Mouse (Mus musculus): ENCODE data around the gene Ins2. TPM values are rescaled to one million over a fixed set of nuclear protein-coding genes. Genes with fewer than 3 reads are reported as not detected.

Gene Ins2
- polyA plus RNA-seq, 1 experiment from 2014 or later, result 1.4 TPM

- Histone ChIP-seq H3K27ac (ENCODE audit: low read length) (no peak within 1 kb of the TSS), H3K9ac (ENCODE audit: low read depth, low read length) (no peak within 1 kb of the TSS), H3K27me3 (ENCODE audit: control insufficient read depth, insufficient read depth, low read depth, low read length) (peaks cover 41% of the 10 kb centered on the region), H3K36me3 (ENCODE audit: control insufficient read depth, insufficient read depth, low read length) (no peaks in the 10 kb centered on the region), H3K4me1 (ENCODE audit: control insufficient read depth, insufficient read depth, low read length) (no peaks in the 10 kb centered on the region), H3K4me2 (ENCODE audit: low read length) (no peak within 1 kb of the TSS), H3K4me3 (ENCODE audit: low read depth, low read length) (no peak within 1 kb of the TSS), H3K9me3 (replicated peaks; ENCODE audit: control insufficient read depth, low read length, poor library complexity, severe bottlenecking) (no peaks in the 10 kb centered on the region; the same call in 1 of the 2 replicates)
- no peak for ATAC-seq
- 62% methylated on average over 2 of the region's 2 CpGs for WGBS
These were observed 76.5 kb downstream of the Ins2 start, which contains the start of gene Igf2 for GRCm38 (mm10) chr7:142666659-142667058. Gene Igf2 (minus strand): TSS chr7:142666816.

GRCm38 (mm10) chr7:142666109-142666508, 77.1 kb downstream of the Ins2 start:
- H3K9me3 ChIP-seq (replicated peaks; ENCODE audit: control insufficient read depth, low read length, poor library complexity, severe bottlenecking), result no peaks in the 10 kb centered on the region; the same call in 1 of the 2 replicates
- H3K4me2 ChIP-seq (ENCODE audit: low read length), result no peak overlapping the region
- no peak overlapping the region for H3K4me3 ChIP-seq (ENCODE audit: low read depth, low read length)
- H3K27ac ChIP-seq (ENCODE audit: low read length), result no peak overlapping the region
- H3K9ac ChIP-seq (ENCODE audit: low read depth, low read length), result no peak overlapping the region
- WGBS, result 74% methylated on average over 4 of the region's 4 CpGs
- no peaks in the 10 kb centered on the region for H3K4me1 ChIP-seq (ENCODE audit: control insufficient read depth, insufficient read depth, low read length)
- ATAC-seq, result no peak
- H3K36me3 ChIP-seq (ENCODE audit: control insufficient read depth, insufficient read depth, low read length), result no peaks in the 10 kb centered on the region
- peaks cover 41% of the 10 kb centered on the region for H3K27me3 ChIP-seq (ENCODE audit: control insufficient read depth, insufficient read depth, low read depth, low read length)

GRCm38 (mm10) chr7:142665364-142665763, 77.8 kb downstream of the Ins2 start:
- 49% methylated on average over 5 of the region's 5 CpGs for WGBS
- H3K4me2 ChIP-seq (ENCODE audit: low read length), result no peak overlapping the region
- ATAC-seq, result no peak
- peaks cover 4% of the 10 kb centered on the region; the same call in 1 of the 2 replicates for H3K4me1 ChIP-seq (ENCODE audit: control insufficient read depth, insufficient read depth, low read length)
- no peaks in the 10 kb centered on the region; the same call in 1 of the 2 replicates for H3K9me3 ChIP-seq (replicated peaks; ENCODE audit: control insufficient read depth, low read length, poor library complexity, severe bottlenecking)
- H3K27ac ChIP-seq (ENCODE audit: low read length), result no peak overlapping the region
- H3K9ac ChIP-seq (ENCODE audit: low read depth, low read length), result no peak overlapping the region
- H3K27me3 ChIP-seq (ENCODE audit: control insufficient read depth, insufficient read depth, low read depth, low read length), result peaks cover 46% of the 10 kb centered on the region
- no peak overlapping the region for H3K4me3 ChIP-seq (ENCODE audit: low read depth, low read length)
- H3K36me3 ChIP-seq (ENCODE audit: control insufficient read depth, insufficient read depth, low read length), result no peaks in the 10 kb centered on the region

GRCm38 (mm10) chr7:142664465-142665029, 78.6 kb downstream of the Ins2 start:
- Histone ChIP-seq H3K4me3 (ENCODE audit: low read depth, low read length) (no peak overlapping the region), H3K9me3 (replicated peaks; ENCODE audit: control insufficient read depth, low read length, poor library complexity, severe bottlenecking) (no peaks in the 10 kb centered on the region; the same call in 1 of the 2 replicates), H3K36me3 (ENCODE audit: control insufficient read depth, insufficient read depth, low read length) (no peaks in the 10 kb centered on the region), H3K4me2 (ENCODE audit: low read length) (no peak overlapping the region), H3K27ac (ENCODE audit: low read length) (no peak overlapping the region), H3K27me3 (ENCODE audit: control insufficient read depth, insufficient read depth, low read depth, low read length) (peaks cover 54% of the 10 kb centered on the region), H3K4me1 (ENCODE audit: control insufficient read depth, insufficient read depth, low read length) (peaks cover 5% of the 10 kb centered on the region), H3K9ac (ENCODE audit: low read depth, low read length) (no peak overlapping the region)
- WGBS, result 5% methylated on average over 9 of the region's 9 CpGs
- no peak for ATAC-seq

- WGBS, result under 1% methylated on average over 51 of the region's 53 CpGs
These were observed 79.2 kb downstream of the Ins2 start for GRCm38 (mm10) chr7:142663931-142664421.

GRCm38 (mm10) chr7:142663151-142663550, 80.0 kb downstream of the Ins2 start:
- WGBS, result 8% methylated on average over 5 of the region's 5 CpGs

More at GRCm38 (mm10) chr7:142663931-142664421, 79.2 kb downstream of the Ins2 start:
- no peaks in the 10 kb centered on the region for H3K36me3 ChIP-seq (ENCODE audit: control insufficient read depth, insufficient read depth, low read length)
- peaks cover 10% of the 10 kb centered on the region for H3K4me1 ChIP-seq (ENCODE audit: control insufficient read depth, insufficient read depth, low read length)
- peak overlapping the region; percentile 34; the same call in 1 of the 2 replicates for H3K4me2 ChIP-seq (ENCODE audit: low read length)
- no peak overlapping the region for H3K9ac ChIP-seq (ENCODE audit: low read depth, low read length)
- H3K9me3 ChIP-seq (replicated peaks; ENCODE audit: control insufficient read depth, low read length, poor library complexity, severe bottlenecking), result no peaks in the 10 kb centered on the region
- peaks cover 60% of the 10 kb centered on the region for H3K27me3 ChIP-seq (ENCODE audit: control insufficient read depth, insufficient read depth, low read depth, low read length)
- no peak for ATAC-seq
- peak overlapping the region; percentile 16 for H3K4me3 ChIP-seq (ENCODE audit: low read depth, low read length)
- H3K27ac ChIP-seq (ENCODE audit: low read length), result no peak overlapping the region

GRCm38 (mm10) chr7:142661811-142662210, 81.4 kb downstream of the Ins2 start:
- Histone ChIP-seq H3K9ac (ENCODE audit: low read depth, low read length) (no peak overlapping the region), H3K4me1 (ENCODE audit: control insufficient read depth, insufficient read depth, low read length) (peaks cover 18% of the 10 kb centered on the region), H3K27ac (ENCODE audit: low read length) (no peak overlapping the region), H3K4me3 (ENCODE audit: low read depth, low read length) (no peak overlapping the region), H3K9me3 (replicated peaks; ENCODE audit: control insufficient read depth, low read length, poor library complexity, severe bottlenecking) (no peaks in the 10 kb centered on the region), H3K36me3 (ENCODE audit: control insufficient read depth, insufficient read depth, low read length) (no peaks in the 10 kb centered on the region), H3K27me3 (ENCODE audit: control insufficient read depth, insufficient read depth, low read depth, low read length) (peaks cover 75% of the 10 kb centered on the region), H3K4me2 (ENCODE audit: low read length) (no peak overlapping the region)
- no peak for ATAC-seq

More at GRCm38 (mm10) chr7:142663151-142663550, 80.0 kb downstream of the Ins2 start:
- Histone ChIP-seq H3K4me3 (ENCODE audit: low read depth, low read length) (no peak overlapping the region), H3K4me2 (ENCODE audit: low read length) (no peak overlapping the region), H3K27me3 (ENCODE audit: control insufficient read depth, insufficient read depth, low read depth, low read length) (peaks cover 65% of the 10 kb centered on the region), H3K27ac (ENCODE audit: low read length) (no peak overlapping the region), H3K4me1 (ENCODE audit: control insufficient read depth, insufficient read depth, low read length) (peaks cover 18% of the 10 kb centered on the region), H3K36me3 (ENCODE audit: control insufficient read depth, insufficient read depth, low read length) (no peaks in the 10 kb centered on the region), H3K9me3 (replicated peaks; ENCODE audit: control insufficient read depth, low read length, poor library complexity, severe bottlenecking) (no peaks in the 10 kb centered on the region), H3K9ac (ENCODE audit: low read depth, low read length) (no peak overlapping the region)
- no peak for ATAC-seq

GRCm38 (mm10) chr7:142661046-142661445, 82.1 kb downstream of the Ins2 start:
- ATAC-seq, result no peak
- H3K27ac ChIP-seq (ENCODE audit: low read length), result no peak overlapping the region
- no peaks in the 10 kb centered on the region for H3K36me3 ChIP-seq (ENCODE audit: control insufficient read depth, insufficient read depth, low read length)
- no peak overlapping the region for H3K4me2 ChIP-seq (ENCODE audit: low read length)
- H3K9me3 ChIP-seq (replicated peaks; ENCODE audit: control insufficient read depth, low read length, poor library complexity, severe bottlenecking), result no peaks in the 10 kb centered on the region
- 2% methylated on average over 25 of the region's 25 CpGs for WGBS
- H3K4me3 ChIP-seq (ENCODE audit: low read depth, low read length), result 0 out of 2 replicates have a peak overlapping the region, but pooled peaks have one; percentile 16
- peaks cover 18% of the 10 kb centered on the region for H3K4me1 ChIP-seq (ENCODE audit: control insufficient read depth, insufficient read depth, low read length)
- peaks cover 75% of the 10 kb centered on the region for H3K27me3 ChIP-seq (ENCODE audit: control insufficient read depth, insufficient read depth, low read depth, low read length)
- no peak overlapping the region for H3K9ac ChIP-seq (ENCODE audit: low read depth, low read length)

GRCm38 (mm10) chr7:142660651-142660945, 82.6 kb downstream of the Ins2 start:
- peak overlapping the region; percentile 49 for H3K4me2 ChIP-seq (ENCODE audit: low read length)
- H3K36me3 ChIP-seq (ENCODE audit: control insufficient read depth, insufficient read depth, low read length), result no peaks in the 10 kb centered on the region
- no peak overlapping the region for H3K9ac ChIP-seq (ENCODE audit: low read depth, low read length)
- no peak for ATAC-seq
- peaks cover 18% of the 10 kb centered on the region for H3K4me1 ChIP-seq (ENCODE audit: control insufficient read depth, insufficient read depth, low read length)
- peak overlapping the region; percentile 16; the same call in 1 of the 2 replicates for H3K4me3 ChIP-seq (ENCODE audit: low read depth, low read length)
- H3K9me3 ChIP-seq (replicated peaks; ENCODE audit: control insufficient read depth, low read length, poor library complexity, severe bottlenecking), result no peaks in the 10 kb centered on the region
- peaks cover 75% of the 10 kb centered on the region for H3K27me3 ChIP-seq (ENCODE audit: control insufficient read depth, insufficient read depth, low read depth, low read length)
- under 1% methylated on average over 29 of the region's 29 CpGs for WGBS
- no peak overlapping the region for H3K27ac ChIP-seq (ENCODE audit: low read length)
